Mouse (Mus musculus) G1E (cell line): Measurements from ENCODE around the gene Tmem9. TPM values are rescaled to one million over a fixed set of nuclear protein-coding genes. Genes with fewer than 3 reads are reported as not detected.

Experiments used
- ATAC-seq: 2 replicates; pipeline ENCODE4 v1.8.0; 2016; ENCODE audit warnings: mild to moderate bottlenecking; ENCODE audit not compliant: insufficient number of reproducible peaks, poor library complexity, low FRiP score, severe bottlenecking; ENCODE audit errors: extremely low read depth
- DNase-seq: peaks from one replicate; pipeline ENCODE4 v3.0.0; 2012; ENCODE audit warnings: low spot score
- H3K27me3 ChIP-seq: 2 replicates; pipeline ENCODE4 v1.6.1; 2012; ENCODE audit warnings: mild to moderate bottlenecking, low read length, inconsistent platforms; ENCODE audit not compliant: insufficient read depth
- H3K36me3 ChIP-seq: replicated peaks from 2 replicates; pipeline ENCODE3; 2012; ENCODE audit warnings: mild to moderate bottlenecking, inconsistent platforms
- H3K4me1 ChIP-seq: 2 replicates; pipeline ENCODE4 v1.6.1; 2012; ENCODE audit warnings: low read depth, low read length, inconsistent platforms, mixed read lengths; ENCODE audit not compliant: insufficient read depth
- H3K4me3 ChIP-seq: 2 replicates; pipeline ENCODE4 v1.5.1; 2012; ENCODE audit warnings: low read depth, mild to moderate bottlenecking, inconsistent platforms, low read length, moderate library complexity, mixed read lengths
- H3K9me3 ChIP-seq: replicated peaks from 2 replicates; pipeline ENCODE4 v1.6.1; 2012; ENCODE audit warnings: inconsistent platforms
- CTCF ChIP-seq: IDR thresholded peaks from 2 replicates; pipeline ENCODE4 v1.5.1; 2012; ENCODE audit warnings: low read depth, low read length, inconsistent platforms, mixed read lengths
- GATA1 ChIP-seq: IDR thresholded peaks from 2 replicates; pipeline ENCODE4 v1.6.1; 2012; ENCODE audit warnings: borderline replicate concordance, low read length, inconsistent platforms, mixed read lengths
- GATA2 ChIP-seq: IDR thresholded peaks from 2 replicates; pipeline ENCODE4 v1.6.1; 2012; ENCODE audit warnings: low read depth, low read length, inconsistent platforms, borderline replicate concordance
- POLR2AphosphoS5 ChIP-seq: IDR thresholded peaks from 2 replicates; pipeline ENCODE4 v1.6.1; 2012; ENCODE audit warnings: low read depth, low read length, inconsistent platforms; ENCODE audit not compliant: insufficient replicate concordance
- TAL1 ChIP-seq: conservative IDR thresholded peaks from 2 replicates; pipeline ENCODE4 v1.6.1; 2012; ENCODE audit warnings: low read depth, low read length, inconsistent platforms, mixed read lengths
- polyA plus RNA-seq: library from polyadenylated mRNA; stranded (reverse); fragments of >175 nt; gene quantifications from 2 replicates; pipeline ENCODE4 v1.2.3, GENCODE M21; 2012
- total RNA-seq, 2 experiments: library from RNA; stranded (forward) in 1 of 2; stranded (reverse) in 1 of 2; fragments of 200-1000 nt in 1 of 2; fragments of >200 nt in 1 of 2; fragmentation: Nextera tagmentation in 1 of 2; gene quantifications; 2 replicates each; pipeline ENCODE4 v1.2.3; 2014 to 2017

Tmem9 gene
- total and polyA plus RNA-seq, 3 experiments, result 63.5 to 78.3 (median 78.0) TPM

GRCm38 (mm10) chr1:136050312-136051012 lies 42.5 kb downstream of the Tmem9 start, which contains the start of gene Ascl5:
Ascl5 (plus strand) TSS chr1:136050804.
- Histone ChIP-seq H3K9me3 (peaks cover 5% of the 10 kb centered on the region), H3K36me3 (no peaks in the 10 kb centered on the region), H3K4me1 (peaks cover 59% of the 10 kb centered on the region), H3K27me3 (peaks cover 66% of the 10 kb centered on the region), H3K4me3 (peak within 1 kb of the TSS; percentile 21; the same call in 1 of the 2 replicates)
- DNase-seq (no peak), ATAC-seq (no peak)
- TF ChIP-seq TAL1 (no peak), POLR2AphosphoS5 (no peak), GATA2 (no peak), CTCF (no peak), GATA1 (no peak)

GRCm38 (mm10) chr1:136051013-136051315 lies 43.0 kb downstream of the Tmem9 start:
- H3K27me3 ChIP-seq, result peaks cover 69% of the 10 kb centered on the region
- peaks cover 57% of the 10 kb centered on the region for H3K4me1 ChIP-seq
- DNase-seq, result no peak
- no peaks in the 10 kb centered on the region for H3K36me3 ChIP-seq
- peaks cover 5% of the 10 kb centered on the region for H3K9me3 ChIP-seq
- no peak for ATAC-seq
- H3K4me3 ChIP-seq, result peak overlapping the region; percentile 21; the same call in 1 of the 2 replicates
- no peak for TF ChIP-seq GATA2

DNA sequence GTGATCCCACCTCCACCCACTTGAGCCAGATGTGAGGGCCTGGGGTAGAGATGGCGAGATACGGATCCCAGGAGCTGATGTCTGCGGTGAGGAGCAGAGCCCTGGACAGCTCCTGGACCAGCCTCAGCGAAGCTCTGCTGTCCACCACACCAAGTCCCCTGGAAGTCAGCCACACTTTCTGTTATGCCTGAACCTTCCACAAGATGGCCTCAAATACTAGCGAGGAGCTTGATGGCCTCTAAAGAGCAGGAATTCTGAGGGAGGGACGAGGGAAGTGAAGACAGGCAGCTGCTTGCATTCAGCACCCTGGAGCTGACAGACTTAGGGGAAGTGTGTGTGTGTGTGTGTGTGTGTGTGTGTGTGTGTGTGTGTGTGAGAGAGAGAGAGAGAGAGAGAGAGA lies 43.5 kb downstream of the Tmem9 start:
- Histone ChIP-seq H3K27me3 (peaks cover 73% of the 10 kb centered on the region), H3K4me3 (no peak overlapping the region), H3K36me3 (no peaks in the 10 kb centered on the region), H3K9me3 (peaks cover 5% of the 10 kb centered on the region), H3K4me1 (peaks cover 56% of the 10 kb centered on the region)
- ATAC-seq (no peak), DNase-seq (peak; percentile 58)
- TF ChIP-seq TAL1 (no peak), CTCF (0 out of 2 replicates have a peak, but pooled peaks have one; percentile 37)

DNA sequence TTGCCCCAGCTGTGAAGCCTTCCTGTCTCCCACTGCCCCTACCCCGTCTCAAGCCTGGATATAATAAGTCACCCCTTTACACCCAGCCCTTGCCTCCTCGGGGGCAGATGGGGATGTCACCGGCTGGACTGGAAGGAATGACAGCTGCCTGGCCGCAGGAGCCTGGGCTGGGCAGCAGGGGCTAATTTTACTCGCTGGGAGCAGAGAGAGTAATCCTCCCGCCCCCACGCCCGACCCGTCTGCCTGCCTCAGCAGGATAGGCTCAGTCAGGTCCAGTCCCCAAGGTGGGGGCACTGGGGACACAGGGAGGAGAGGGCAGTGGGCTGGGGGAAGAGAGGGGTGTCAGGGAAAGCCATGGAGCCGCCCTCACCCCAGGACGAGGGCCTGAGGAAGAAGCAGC lies 44.6 kb downstream of the Tmem9 start, which contains the start of gene Cacna1s:
TSS of gene Cacna1s (plus strand) at position 204 of the 400 bp plus-strand sequence.
- peaks cover 5% of the 10 kb centered on the region for H3K9me3 ChIP-seq
- no peak for TF ChIP-seq CTCF
- no peak for TF ChIP-seq POLR2AphosphoS5
- TF ChIP-seq TAL1, result no peak
- TF ChIP-seq GATA2, result no peak
- TF ChIP-seq GATA1, result no peak
- H3K36me3 ChIP-seq, result no peaks in the 10 kb centered on the region
- ATAC-seq (no peak), DNase-seq (no peak)
- H3K4me1 ChIP-seq, result peaks cover 48% of the 10 kb centered on the region
- H3K4me3 ChIP-seq, result no peak within 1 kb of the TSS
- peaks cover 77% of the 10 kb centered on the region for H3K27me3 ChIP-seq

DNA sequence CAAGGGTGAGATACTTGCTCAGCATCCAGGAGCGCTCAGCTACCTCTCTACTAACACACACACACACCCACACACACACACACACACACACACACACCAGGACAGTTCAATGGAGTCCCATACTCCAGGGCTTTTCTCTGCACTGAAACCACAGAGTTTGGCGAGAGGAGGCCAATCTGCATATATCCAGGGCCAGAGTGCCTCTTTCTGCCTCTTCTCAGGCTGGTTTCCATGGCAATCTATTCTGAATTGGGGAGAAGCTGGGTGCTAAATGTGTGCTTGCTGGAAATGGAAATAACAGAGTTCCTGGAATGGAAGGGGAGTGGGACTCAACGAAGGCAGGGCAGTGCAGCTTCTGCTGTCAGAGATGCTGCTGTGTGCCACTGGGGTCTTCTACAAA lies 47.8 kb downstream of the Tmem9 start:
- no peak overlapping the region for H3K4me3 ChIP-seq
- no peaks in the 10 kb centered on the region for H3K36me3 ChIP-seq
- H3K27me3 ChIP-seq, result peaks cover 86% of the 10 kb centered on the region
- ATAC-seq (no peak), DNase-seq (no peak)
- peaks cover 17% of the 10 kb centered on the region for H3K4me1 ChIP-seq
- TF ChIP-seq POLR2AphosphoS5 (no peak), CTCF (no peak), GATA2 (no peak), TAL1 (no peak), GATA1 (no peak)
- peaks cover 3% of the 10 kb centered on the region for H3K9me3 ChIP-seq

DNA sequence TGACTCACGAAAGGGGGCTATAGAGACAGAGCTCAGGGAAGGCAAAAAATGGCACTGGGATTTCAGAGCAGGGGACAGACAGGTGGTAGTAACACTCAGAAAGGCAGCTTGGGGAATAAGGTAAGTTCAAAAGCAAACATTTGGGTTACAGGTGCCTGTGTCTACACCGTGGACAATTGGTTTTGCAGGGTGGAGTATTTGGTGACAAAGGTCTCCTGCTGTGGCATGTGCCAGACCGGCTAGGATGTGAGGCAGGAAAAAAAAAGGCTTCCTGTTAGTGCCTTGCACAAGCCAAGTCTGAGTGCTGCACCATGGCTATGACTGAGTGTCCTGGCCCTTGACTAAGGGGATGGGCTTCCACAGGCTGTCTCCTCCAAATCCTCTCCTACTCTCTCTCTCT lies 50.6 kb downstream of the Tmem9 start:
- no peaks in the 10 kb centered on the region for H3K9me3 ChIP-seq
- no peaks in the 10 kb centered on the region for H3K4me1 ChIP-seq
- peaks cover 81% of the 10 kb centered on the region for H3K27me3 ChIP-seq
- ATAC-seq (no peak), DNase-seq (no peak)
- TF ChIP-seq GATA1 (no peak), TAL1 (no peak)
- no peak overlapping the region for H3K4me3 ChIP-seq
- no peaks in the 10 kb centered on the region for H3K36me3 ChIP-seq

DNA sequence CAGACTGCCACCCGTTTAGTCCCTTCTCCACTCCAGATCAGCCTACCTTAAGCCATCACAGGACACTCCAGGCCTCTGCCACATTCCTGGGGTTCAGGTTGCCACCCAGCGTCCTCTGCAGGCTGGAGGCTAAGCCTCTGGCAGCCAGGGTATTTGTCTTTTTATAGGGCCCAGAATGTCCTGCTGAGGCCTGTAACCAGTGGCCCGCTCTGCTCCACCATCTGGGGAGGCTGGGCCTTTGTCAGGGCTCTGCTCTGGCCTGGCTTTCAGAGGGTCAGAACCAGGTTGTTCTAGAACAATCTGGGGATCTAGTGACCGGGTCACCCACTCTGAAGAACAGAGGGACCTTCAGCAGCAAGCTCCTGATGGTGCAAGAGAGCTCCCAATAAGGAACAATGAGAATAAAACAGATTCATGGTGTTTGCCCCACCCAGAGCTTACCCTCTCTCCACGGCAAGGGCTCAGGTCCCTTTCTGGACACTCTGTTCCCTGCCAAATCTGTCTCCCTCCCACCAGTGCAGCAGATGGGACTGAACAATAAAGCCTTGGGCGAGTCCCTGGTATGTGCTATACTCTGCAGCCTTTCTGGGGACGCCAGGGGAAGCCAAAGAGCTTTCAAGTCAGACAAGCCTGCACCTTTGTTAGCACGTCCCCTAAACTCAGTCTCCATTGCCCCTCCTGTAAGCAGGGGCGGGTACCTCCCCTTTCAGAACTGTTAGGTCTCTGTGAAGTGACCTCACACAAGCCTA lies 53.3 kb downstream of the Tmem9 start:
- DNase-seq, result no peak
- TF ChIP-seq GATA1 (no peak), TAL1 (no peak), CTCF (no peak), GATA2 (no peak), POLR2AphosphoS5 (no peak)
- Histone ChIP-seq H3K4me3 (no peak overlapping the region), H3K36me3 (no peaks in the 10 kb centered on the region), H3K9me3 (no peaks in the 10 kb centered on the region), H3K27me3 (peaks cover 84% of the 10 kb centered on the region), H3K4me1 (no peaks in the 10 kb centered on the region)
- ATAC-seq, result no peak
